Mouse (Mus musculus) liver, adult 2 months (tissue): ENCODE results near the gene Hist1h2bj.

Experiments used
- CTCF ChIP-seq: fragments of 200-500 bp; IDR thresholded peaks from 2 replicates; pipeline ENCODE4 v1.5.1; 2011; ENCODE audit warnings: low read depth, low read length, control low read depth
- POLR2A ChIP-seq: fragments of 200-500 bp; IDR thresholded peaks from 2 replicates; pipeline ENCODE4 v1.6.1; 2011; ENCODE audit warnings: low read length, control low read depth; ENCODE audit not compliant: insufficient read depth; ENCODE audit errors: extremely low read depth

DNA sequence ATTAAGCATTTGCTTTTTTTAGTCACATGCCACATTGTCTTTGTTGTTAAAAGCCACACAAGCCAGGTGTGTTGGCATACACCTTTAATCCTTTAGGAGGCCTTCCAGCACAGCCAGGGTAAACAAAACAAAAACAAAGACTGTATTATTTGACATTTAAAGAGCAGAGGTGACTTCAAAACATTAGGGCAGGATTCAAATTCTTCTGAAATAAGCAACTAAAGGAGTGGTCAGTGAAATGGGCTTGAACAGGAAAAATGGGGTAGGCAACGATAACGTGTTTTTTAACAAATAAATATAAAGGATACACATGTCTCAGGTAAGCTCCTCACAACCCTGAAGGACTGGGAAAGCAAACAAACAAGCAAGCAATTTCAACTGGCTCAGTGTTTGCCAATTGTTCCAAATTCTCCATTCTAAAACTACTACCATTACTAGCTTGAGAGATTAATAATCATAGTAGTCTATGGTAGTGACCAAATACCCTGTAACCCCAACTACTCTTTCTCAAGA is 3.0 kb upstream of the Hist1h2bj start:
- TF ChIP-seq POLR2A, result no peak
- TF ChIP-seq CTCF, result no peak
